Mouse (Mus musculus) leukemia stem cell, adult 10-12 weeks (primary cell): ENCODE measurements around the gene Olfr1352. TPM values are rescaled to one million over a fixed set of nuclear protein-coding genes. Genes with fewer than 3 reads are reported as not detected.

Source experiments
- polyA plus RNA-seq: library from polyadenylated mRNA; stranded (reverse); fragments of >175 nt; gene quantifications from 2 replicates; pipeline ENCODE4 v1.2.3, GENCODE M21; 2012; ENCODE audit warnings: low replicate concordance

The Olfr1352 gene
- polyA plus RNA-seq = not detected in 2 replicates

DNA sequence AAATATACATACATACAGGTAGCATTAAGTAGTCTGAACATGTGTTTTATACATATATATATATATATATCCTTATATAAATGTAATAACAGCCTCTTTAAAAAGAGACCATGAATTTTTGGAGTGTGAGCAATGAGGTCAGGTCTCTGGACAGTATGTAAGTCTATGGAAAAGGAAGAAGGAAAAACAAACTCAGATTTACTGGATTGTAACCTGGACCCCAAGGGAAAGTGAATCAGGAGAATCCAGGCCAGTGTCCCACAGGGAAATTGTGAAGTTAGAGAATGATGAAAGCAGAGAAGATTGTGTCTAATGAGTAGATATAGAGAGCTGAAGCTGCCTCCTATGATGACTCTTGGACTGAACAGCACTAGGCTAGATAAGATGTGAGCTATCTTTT lies at the start of gene Olfr1352:
Olfr1352 (plus strand) TSS at position 301 of the 400 bp plus-strand sequence.

GRCm38 (mm10) chr10:78950336-78950735 lies 30.5 kb upstream of the Olfr1352 start, which contains the start of gene Olfr8:
TSS of gene Olfr8 (plus strand) at chr10:78950636.

GRCm38 (mm10) chr10:78963009-78963408 lies 17.8 kb upstream of the Olfr1352 start, which contains the start of gene Olfr1353:
TSS of gene Olfr1353 (plus strand) at chr10:78963309.

DNA sequence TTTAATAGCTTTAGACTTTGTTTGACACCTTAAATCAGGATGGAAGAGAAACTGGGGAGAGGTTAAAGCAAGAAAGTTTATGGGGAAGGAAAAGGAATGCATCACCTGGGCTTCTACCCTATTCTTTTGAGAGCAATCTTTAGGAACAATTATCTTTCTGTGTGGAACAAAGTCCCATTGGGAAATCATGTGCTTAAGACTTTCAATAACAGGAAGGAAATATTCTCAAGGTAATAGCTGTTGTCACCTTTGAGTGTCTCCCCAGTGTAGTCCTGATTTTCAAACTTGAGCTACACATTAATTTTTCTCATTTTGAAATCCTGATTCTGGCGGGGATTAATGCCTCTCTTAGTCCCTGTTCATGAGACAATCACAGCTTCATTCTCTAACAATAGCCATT lies 31.3 kb downstream of the Olfr1352 start, which contains the start of gene Olfr1351:
Olfr1351 (plus strand) TSS at position 301 of the 400 bp plus-strand sequence.

GRCm38 (mm10) chr10:79028441-79028840 lies 47.6 kb downstream of the Olfr1352 start, which contains the start of gene Olfr57:
TSS of gene Olfr57 (plus strand) at chr10:79028741.

Other genes starting within 250 kb of the Olfr1352 start
- gene Ccdc105, start 228.0 kb upstream of the Olfr1352 start, polyA plus RNA-seq = not detected in 2 replicates
- not detected in 2 replicates for gene Slc1a6, start 200.6 kb upstream of the Olfr1352 start, polyA plus RNA-seq
- gene Olfr1356, start 128.9 kb upstream of the Olfr1352 start, polyA plus RNA-seq = not detected in 2 replicates
- not detected in 2 replicates for gene Olfr1355, start 105.5 kb upstream of the Olfr1352 start, polyA plus RNA-seq
- not detected in 2 replicates for gene Olfr1354, start 67.9 kb upstream of the Olfr1352 start, polyA plus RNA-seq
- not detected in 2 replicates for gene Olfr8, start 30.4 kb upstream of the Olfr1352 start, polyA plus RNA-seq
- gene Olfr1353, start 17.7 kb upstream of the Olfr1352 start, polyA plus RNA-seq = not detected in 2 replicates
- gene Olfr1351, start 31.4 kb downstream of the Olfr1352 start, polyA plus RNA-seq = not detected in 2 replicates
- not detected in 2 replicates for gene Olfr57, start 47.7 kb downstream of the Olfr1352 start, polyA plus RNA-seq
- 0.71 and 1.3 TPM in 2 replicates for gene 2610008E11Rik, start 116.5 kb downstream of the Olfr1352 start, polyA plus RNA-seq
- gene Vmn2r80, start 167.7 kb downstream of the Olfr1352 start, polyA plus RNA-seq = not detected in 2 replicates